Mouse (Mus musculus): ENCODE measurements at regions not wholly inside any gene's neighbourhood (a gene's known extent, or its start where the extent isn't known, plus 50 kb on each side); places are given as distances from the start of the nearest gene placed in this dataset.

DNA sequence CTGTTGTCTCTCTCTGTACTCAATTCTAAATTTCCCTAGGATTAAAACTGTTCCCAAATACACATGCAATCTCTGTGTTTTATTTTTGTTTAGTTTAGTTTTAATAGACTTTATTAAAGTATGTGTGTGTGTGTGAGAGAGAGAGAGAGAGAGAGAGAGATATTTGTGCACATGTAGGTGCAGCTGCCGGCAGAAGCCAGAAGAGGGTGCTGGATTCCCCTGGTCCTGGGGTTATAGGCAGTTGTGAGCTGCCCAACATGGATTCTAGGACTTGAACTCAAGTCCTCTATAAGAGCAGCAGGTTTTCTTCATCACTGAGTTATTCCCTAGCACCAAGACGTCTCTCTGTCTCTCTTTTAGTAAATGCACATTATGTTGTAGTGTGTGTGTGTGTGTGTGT is 64.7 kb upstream of the Slc22a12 start:
- Histone ChIP-seq H3K27ac (replicated peaks) (no peak overlapping the region), H3K4me2 (replicated peaks; ENCODE audit: low read depth) (no peak overlapping the region), H3K4me1 (replicated peaks; ENCODE audit: control insufficient read depth, insufficient read depth) (no peaks in the 10 kb centered on the region), H3K36me3 (ENCODE audit: control insufficient read depth, insufficient read depth, low read length) (no peaks in the 10 kb centered on the region), H3K9ac (ENCODE audit: low read length) (no peak overlapping the region), H3K27me3 (ENCODE audit: control insufficient read depth, insufficient read depth, low read length) (no peaks in the 10 kb centered on the region), H3K4me3 (ENCODE audit: low read depth, low read length) (no peak overlapping the region), H3K9me3 (ENCODE audit: control insufficient read depth, low read length) (no peaks in the 10 kb centered on the region)
- WGBS: 93% methylated on average over 2 of the region's 2 CpGs
- ATAC-seq (ENCODE audit: low FRiP score, low TSS enrichment): no peak
- DNase-seq (ENCODE audit: low spot score): no peak
- TF ChIP-seq CTCF (IDR thresholded peaks at IDR 0.05; ENCODE audit: low read depth): peak; percentile 16; the same call in 1 of the 2 replicates
- TF ChIP-seq EP300 (optimal IDR thresholded peaks at IDR 0.05): no peak

GRCm38 (mm10) chr19:6606667-6607066 is 63.8 kb upstream of the Slc22a12 start:
- H3K4me2 ChIP-seq (replicated peaks; ENCODE audit: low read depth): no peak overlapping the region
- no peak overlapping the region for H3K9ac ChIP-seq (ENCODE audit: low read length)
- no peak overlapping the region for H3K4me3 ChIP-seq (ENCODE audit: low read depth, low read length)
- H3K27me3 ChIP-seq (ENCODE audit: control insufficient read depth, insufficient read depth, low read length): no peaks in the 10 kb centered on the region
- 67% methylated on average over 7 of the region's 7 CpGs for WGBS
- no peaks in the 10 kb centered on the region for H3K9me3 ChIP-seq (ENCODE audit: control insufficient read depth, low read length)
- H3K27ac ChIP-seq (replicated peaks): no peak overlapping the region
- TF ChIP-seq CTCF (IDR thresholded peaks at IDR 0.05; ENCODE audit: low read depth) (no peak), EP300 (optimal IDR thresholded peaks at IDR 0.05) (no peak)
- H3K36me3 ChIP-seq (ENCODE audit: control insufficient read depth, insufficient read depth, low read length): no peaks in the 10 kb centered on the region
- no peak for DNase-seq (ENCODE audit: low spot score)
- no peak for ATAC-seq (ENCODE audit: low FRiP score, low TSS enrichment)
- H3K4me1 ChIP-seq (replicated peaks; ENCODE audit: control insufficient read depth, insufficient read depth): no peaks in the 10 kb centered on the region

GRCm38 (mm10) chr19:6604702-6605101 is 61.9 kb upstream of the Slc22a12 start:
- H3K4me1 ChIP-seq (replicated peaks; ENCODE audit: control insufficient read depth, insufficient read depth): no peaks in the 10 kb centered on the region
- no peak for TF ChIP-seq EP300 (optimal IDR thresholded peaks at IDR 0.05)
- TF ChIP-seq CTCF (IDR thresholded peaks at IDR 0.05; ENCODE audit: low read depth): no peak
- no peak overlapping the region for H3K4me2 ChIP-seq (replicated peaks; ENCODE audit: low read depth)
- no peak overlapping the region for H3K4me3 ChIP-seq (ENCODE audit: low read depth, low read length)
- DNase-seq (ENCODE audit: low spot score) (no peak), ATAC-seq (ENCODE audit: low FRiP score, low TSS enrichment) (no peak)
- H3K36me3 ChIP-seq (ENCODE audit: control insufficient read depth, insufficient read depth, low read length): no peaks in the 10 kb centered on the region
- no peak overlapping the region for H3K27ac ChIP-seq (replicated peaks)
- H3K27me3 ChIP-seq (ENCODE audit: control insufficient read depth, insufficient read depth, low read length): no peaks in the 10 kb centered on the region
- WGBS: 57% methylated on average over 8 of the region's 8 CpGs
- no peak overlapping the region for H3K9ac ChIP-seq (ENCODE audit: low read length)
- no peaks in the 10 kb centered on the region for H3K9me3 ChIP-seq (ENCODE audit: control insufficient read depth, low read length)

DNA sequence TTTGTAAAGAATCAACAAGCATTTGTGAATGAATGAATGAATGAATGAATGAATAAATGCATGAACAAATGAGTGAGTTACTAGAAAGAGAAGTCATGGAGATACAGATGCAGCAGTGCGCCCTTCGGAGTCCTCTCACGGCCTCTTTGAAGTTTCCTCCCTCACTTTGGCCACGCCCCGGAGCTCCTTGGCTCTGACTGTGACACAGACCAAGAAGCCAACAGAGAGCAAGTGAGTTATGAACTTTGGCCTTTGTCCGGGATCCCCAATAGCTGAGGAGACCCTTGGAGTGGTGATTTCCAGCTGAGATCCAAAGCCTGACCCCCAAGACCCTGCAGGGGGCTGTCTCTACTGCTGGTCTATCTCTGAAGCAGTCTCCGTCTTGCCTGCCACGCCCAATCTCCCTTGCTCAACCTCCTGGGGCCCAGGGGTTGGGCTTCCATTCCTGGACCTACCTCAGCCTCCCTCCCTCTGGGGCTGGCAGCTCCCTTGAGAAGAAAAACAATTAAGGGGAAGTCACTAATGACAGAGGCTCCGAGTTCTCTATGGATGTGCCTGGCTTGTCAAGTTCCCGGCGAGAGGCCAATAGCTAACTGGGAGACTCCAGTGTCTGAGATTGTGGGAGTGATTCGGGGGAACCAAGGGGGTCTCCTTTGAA is 58.2 kb upstream of the Slc22a12 start:
- no peak overlapping the region for H3K4me3 ChIP-seq (ENCODE audit: low read depth, low read length)
- H3K4me1 ChIP-seq (replicated peaks; ENCODE audit: control insufficient read depth, insufficient read depth): no peaks in the 10 kb centered on the region
- no peaks in the 10 kb centered on the region for H3K9me3 ChIP-seq (ENCODE audit: control insufficient read depth, low read length)
- no peaks in the 10 kb centered on the region for H3K27me3 ChIP-seq (ENCODE audit: control insufficient read depth, insufficient read depth, low read length)
- H3K36me3 ChIP-seq (ENCODE audit: control insufficient read depth, insufficient read depth, low read length): no peaks in the 10 kb centered on the region
- no peak overlapping the region for H3K4me2 ChIP-seq (replicated peaks; ENCODE audit: low read depth)
- no peak overlapping the region for H3K27ac ChIP-seq (replicated peaks)
- WGBS: 25% methylated on average over 12 of the region's 12 CpGs
- DNase-seq (ENCODE audit: low spot score): peak; percentile 35
- no peak; the same call in 1 of the 2 replicates for ATAC-seq (ENCODE audit: low FRiP score, low TSS enrichment)
- TF ChIP-seq EP300 (optimal IDR thresholded peaks at IDR 0.05) (no peak), CTCF (IDR thresholded peaks at IDR 0.05; ENCODE audit: low read depth) (no peak)
- no peak overlapping the region for H3K9ac ChIP-seq (ENCODE audit: low read length)

GRCm38 (mm10) chr19:6599281-6599680 is 56.4 kb upstream of the Slc22a12 start:
- H3K4me1 ChIP-seq (replicated peaks; ENCODE audit: control insufficient read depth, insufficient read depth): no peaks in the 10 kb centered on the region
- DNase-seq (ENCODE audit: low spot score) (no peak), ATAC-seq (ENCODE audit: low FRiP score, low TSS enrichment) (no peak)
- H3K27ac ChIP-seq (replicated peaks): no peak overlapping the region
- TF ChIP-seq CTCF (IDR thresholded peaks at IDR 0.05; ENCODE audit: low read depth) (no peak), EP300 (optimal IDR thresholded peaks at IDR 0.05) (no peak)
- no peaks in the 10 kb centered on the region for H3K27me3 ChIP-seq (ENCODE audit: control insufficient read depth, insufficient read depth, low read length)
- no peak overlapping the region for H3K4me3 ChIP-seq (ENCODE audit: low read depth, low read length)
- H3K36me3 ChIP-seq (ENCODE audit: control insufficient read depth, insufficient read depth, low read length): no peaks in the 10 kb centered on the region
- H3K9ac ChIP-seq (ENCODE audit: low read length): no peak overlapping the region
- 77% methylated on average over 3 of the region's 3 CpGs for WGBS
- H3K9me3 ChIP-seq (ENCODE audit: control insufficient read depth, low read length): no peaks in the 10 kb centered on the region
- no peak overlapping the region for H3K4me2 ChIP-seq (replicated peaks; ENCODE audit: low read depth)

GRCm38 (mm10) chr19:6598186-6598585 is 55.4 kb upstream of the Slc22a12 start:
- 80% methylated on average over 3 of the region's 3 CpGs for WGBS
- Histone ChIP-seq H3K9me3 (ENCODE audit: control insufficient read depth, low read length) (no peaks in the 10 kb centered on the region), H3K27ac (replicated peaks) (no peak overlapping the region), H3K36me3 (ENCODE audit: control insufficient read depth, insufficient read depth, low read length) (no peaks in the 10 kb centered on the region), H3K4me3 (ENCODE audit: low read depth, low read length) (no peak overlapping the region), H3K4me1 (replicated peaks; ENCODE audit: control insufficient read depth, insufficient read depth) (no peaks in the 10 kb centered on the region), H3K27me3 (ENCODE audit: control insufficient read depth, insufficient read depth, low read length) (no peaks in the 10 kb centered on the region), H3K4me2 (replicated peaks; ENCODE audit: low read depth) (no peak overlapping the region), H3K9ac (ENCODE audit: low read length) (no peak overlapping the region)
- ATAC-seq (ENCODE audit: low FRiP score, low TSS enrichment): 0 out of 2 replicates have a peak, but pooled peaks have one; percentile 24
- DNase-seq (ENCODE audit: low spot score): no peak
- TF ChIP-seq CTCF (IDR thresholded peaks at IDR 0.05; ENCODE audit: low read depth) (no peak; the same call in 1 of the 2 replicates), EP300 (optimal IDR thresholded peaks at IDR 0.05) (no peak)
